Mouse (Mus musculus) stomach, embryonic 16.5 days (tissue): ENCODE data around the gene Mapk13. TPM values are rescaled to one million over a fixed set of nuclear protein-coding genes. Genes with fewer than 3 reads are reported as not detected.
A peak's percentile ranks its signal among the peaks of the same experiment; 100 is the strongest.

ENCODE experiments used
- ATAC-seq: fragments of 200-750 bp; cut with Nextera tagmentation; 2 replicates; pipeline ENCODE4 v1.8.0; 2017; ENCODE audit warnings: moderate number of reproducible peaks, moderate TSS enrichment; ENCODE audit not compliant: insufficient read depth, low FRiP score
- H3K27ac ChIP-seq: fragments of 300-500 bp; sonication (generic); 2 replicates; pipeline ENCODE4 v1.5.1; 2014; ENCODE audit warnings: low read length
- H3K27me3 ChIP-seq: fragments of 300-500 bp; sonication (generic); 2 replicates; pipeline ENCODE4 v1.6.1; 2014; ENCODE audit warnings: low read length, control low read depth, mixed read lengths; ENCODE audit not compliant: control insufficient read depth, insufficient read depth
- H3K36me3 ChIP-seq: fragments of 300-500 bp; sonication (generic); 2 replicates; pipeline ENCODE4 v1.6.1; 2014; ENCODE audit warnings: low read length; ENCODE audit not compliant: control insufficient read depth, insufficient read depth
- H3K4me1 ChIP-seq: fragments of 300-500 bp; sonication (generic); 2 replicates; pipeline ENCODE4 v1.6.1; 2014; ENCODE audit warnings: low read length, control low read depth, mixed read lengths; ENCODE audit not compliant: control insufficient read depth, insufficient read depth
- H3K4me2 ChIP-seq: fragments of 300-500 bp; sonication (generic); 2 replicates; pipeline ENCODE4 v1.6.1; 2014; ENCODE audit warnings: low read depth, low read length, mixed read lengths
- H3K4me3 ChIP-seq: fragments of 300-500 bp; sonication (generic); replicated peaks from 2 replicates; pipeline ENCODE4 v1.5.1; 2014; ENCODE audit warnings: mild to moderate bottlenecking, low read length
- H3K9ac ChIP-seq: fragments of 300-500 bp; sonication (generic); 2 replicates; pipeline ENCODE4 v1.6.1; 2014; ENCODE audit warnings: low read length
- H3K9me3 ChIP-seq: fragments of 300-500 bp; sonication (generic); replicated peaks from 2 replicates; pipeline ENCODE4 v1.6.1; 2016; ENCODE audit warnings: low read length, control low read depth; ENCODE audit not compliant: control insufficient read depth
- WGBS: fragments of 180-500 bp; shearing (Covaris S2); extraction: QIAGEN DNeasy Blood & Tissue Kit; methylation state at CpG from one replicate; pipeline ENCODE4 v1.1.7; 2014; 5-methylcytosine and 5-hydroxymethylcytosine counted together
- polyA plus RNA-seq: library from polyadenylated mRNA; unstranded; fragments of >200 nt; fragmentation: Nextera tagmentation; extraction: Ambion mirVana; gene quantifications from 2 replicates; pipeline ENCODE4 v1.2.1, GENCODE M21; 2015

Gene Mapk13
- polyA plus RNA-seq, 1 experiment from 2014 or later = 116 TPM

- H3K9me3 ChIP-seq = no peaks in the 10 kb centered on the region
- 89% methylated on average over 9 of the region's 9 CpGs for WGBS
- H3K4me2 ChIP-seq = no peak overlapping the region
- no peak overlapping the region for H3K4me3 ChIP-seq
- no peaks in the 10 kb centered on the region for H3K27me3 ChIP-seq
- peaks cover 26% of the 10 kb centered on the region for H3K36me3 ChIP-seq
- H3K4me1 ChIP-seq = no peaks in the 10 kb centered on the region
- no peak overlapping the region for H3K27ac ChIP-seq
- no peak overlapping the region for H3K9ac ChIP-seq
- ATAC-seq = no peak
These were observed 25.2 kb upstream of the Mapk13 start for GRCm38 (mm10) chr17:28743916-28744315.

- Histone ChIP-seq H3K27me3 (no peaks in the 10 kb centered on the region), H3K27ac (no peak overlapping the region), H3K4me3 (no peak overlapping the region), H3K4me1 (no peaks in the 10 kb centered on the region), H3K36me3 (peaks cover 26% of the 10 kb centered on the region), H3K9ac (no peak overlapping the region), H3K9me3 (no peaks in the 10 kb centered on the region), H3K4me2 (no peak overlapping the region)
- peak; percentile 25; the same call in 1 of the 2 replicates for ATAC-seq
- 68% methylated on average over 6 of the region's 6 CpGs for WGBS
These were observed 23.3 kb upstream of the Mapk13 start for GRCm38 (mm10) chr17:28745773-28746172.

- Histone ChIP-seq H3K27ac (no peak overlapping the region), H3K9me3 (no peaks in the 10 kb centered on the region), H3K4me1 (no peaks in the 10 kb centered on the region), H3K27me3 (no peaks in the 10 kb centered on the region), H3K9ac (no peak overlapping the region), H3K36me3 (peaks cover 16% of the 10 kb centered on the region), H3K4me2 (no peak overlapping the region), H3K4me3 (no peak overlapping the region)
- ATAC-seq = no peak
- 87% methylated on average over 4 of the region's 4 CpGs for WGBS
These were observed 21.1 kb upstream of the Mapk13 start for GRCm38 (mm10) chr17:28748001-28748400.

- WGBS = 70% methylated on average over 6 of the region's 6 CpGs
- Histone ChIP-seq H3K9ac (no peak overlapping the region), H3K27me3 (no peaks in the 10 kb centered on the region), H3K36me3 (no peaks in the 10 kb centered on the region), H3K4me2 (no peak overlapping the region), H3K4me1 (no peaks in the 10 kb centered on the region), H3K4me3 (no peak overlapping the region), H3K27ac (no peak overlapping the region), H3K9me3 (no peaks in the 10 kb centered on the region)
- ATAC-seq = no peak
These were observed 18.5 kb upstream of the Mapk13 start for GRCm38 (mm10) chr17:28750580-28750979.

GRCm38 (mm10) chr17:28756447-28756846 is 12.7 kb upstream of the Mapk13 start:
- no peaks in the 10 kb centered on the region for H3K36me3 ChIP-seq
- no peak overlapping the region for H3K4me2 ChIP-seq
- no peaks in the 10 kb centered on the region for H3K4me1 ChIP-seq
- H3K27me3 ChIP-seq = no peaks in the 10 kb centered on the region
- no peak for ATAC-seq
- no peak overlapping the region for H3K9ac ChIP-seq
- H3K27ac ChIP-seq = no peak overlapping the region
- WGBS = 59% methylated on average over 5 of the region's 5 CpGs
- no peak overlapping the region for H3K4me3 ChIP-seq
- H3K9me3 ChIP-seq = no peaks in the 10 kb centered on the region

GRCm38 (mm10) chr17:28757470-28757869 is 11.6 kb upstream of the Mapk13 start:
- no peak for ATAC-seq
- H3K9ac ChIP-seq = no peak overlapping the region
- H3K9me3 ChIP-seq = no peaks in the 10 kb centered on the region
- no peak overlapping the region for H3K27ac ChIP-seq
- no peak overlapping the region for H3K4me2 ChIP-seq
- WGBS = 70% methylated on average over 2 of the region's 2 CpGs
- no peaks in the 10 kb centered on the region for H3K27me3 ChIP-seq
- no peak overlapping the region for H3K4me3 ChIP-seq
- H3K4me1 ChIP-seq = no peaks in the 10 kb centered on the region
- no peaks in the 10 kb centered on the region for H3K36me3 ChIP-seq

GRCm38 (mm10) chr17:28760736-28761312 is 8.3 kb upstream of the Mapk13 start:
- Histone ChIP-seq H3K4me3 (no peak overlapping the region), H3K27ac (no peak overlapping the region), H3K36me3 (no peaks in the 10 kb centered on the region), H3K4me2 (no peak overlapping the region), H3K9ac (no peak overlapping the region), H3K27me3 (no peaks in the 10 kb centered on the region), H3K9me3 (no peaks in the 10 kb centered on the region), H3K4me1 (no peaks in the 10 kb centered on the region)
- WGBS = 53% methylated on average over 8 of the region's 8 CpGs
- ATAC-seq = peak; percentile 48; the same call in 1 of the 2 replicates

GRCm38 (mm10) chr17:28761871-28762270 is 7.2 kb upstream of the Mapk13 start:
- Histone ChIP-seq H3K9me3 (no peaks in the 10 kb centered on the region), H3K27me3 (no peaks in the 10 kb centered on the region), H3K4me1 (no peaks in the 10 kb centered on the region), H3K36me3 (no peaks in the 10 kb centered on the region), H3K9ac (no peak overlapping the region), H3K27ac (no peak overlapping the region), H3K4me3 (no peak overlapping the region), H3K4me2 (no peak overlapping the region)
- peak; percentile 23; the same call in 1 of the 2 replicates for ATAC-seq
- 8% methylated on average over 3 of the region's 3 CpGs for WGBS

- H3K27me3 ChIP-seq = peaks cover 5% of the 10 kb centered on the region; the same call in 1 of the 2 replicates
- no peaks in the 10 kb centered on the region for H3K9me3 ChIP-seq
- H3K4me3 ChIP-seq = no peak overlapping the region
- no peak for ATAC-seq
- H3K4me1 ChIP-seq = peaks cover 16% of the 10 kb centered on the region
- H3K36me3 ChIP-seq = no peaks in the 10 kb centered on the region
- no peak overlapping the region for H3K9ac ChIP-seq
- no peak overlapping the region for H3K4me2 ChIP-seq
- H3K27ac ChIP-seq = no peak overlapping the region
- 43% methylated on average over 3 of the region's 3 CpGs for WGBS
These were observed 2.9 kb upstream of the Mapk13 start for GRCm38 (mm10) chr17:28766203-28766602.
